Mouse (Mus musculus): ENCODE measurements around the gene Pdzrn3. TPM values are rescaled to one million over a fixed set of nuclear protein-coding genes. Genes with fewer than 3 reads are reported as not detected.

The Pdzrn3 gene
- polyA plus RNA-seq, 1 experiment: 11.2 TPM

- Histone ChIP-seq H3K4me1 (ENCODE audit: control insufficient read depth, insufficient read depth, insufficient read length, low read length) (peaks cover 4% of the 10 kb centered on the region; the same call in 1 of the 2 replicates), H3K4me3 (ENCODE audit: low read depth, low read length) (no peak overlapping the region), H3K27ac (ENCODE audit: insufficient read depth, low read depth, low read length) (no peak overlapping the region), H3K36me3 (ENCODE audit: control insufficient read depth, insufficient read depth, low read length) (no peaks in the 10 kb centered on the region), H3K27me3 (ENCODE audit: control insufficient read depth, insufficient read depth, low read length) (no peaks in the 10 kb centered on the region)
- WGBS: 35% methylated on average over 12 of the region's 12 CpGs
- no peak for TF ChIP-seq POLR2A (IDR thresholded peaks at IDR 0.05; ENCODE audit: low read depth, low read length)
Measured at GRCm38 (mm10) chr6:101293036-101293572, 84.6 kb downstream of the Pdzrn3 start.

- Histone ChIP-seq H3K27me3 (ENCODE audit: control insufficient read depth, insufficient read depth, low read length) (no peaks in the 10 kb centered on the region), H3K27ac (ENCODE audit: insufficient read depth, low read depth, low read length) (no peak overlapping the region), H3K4me1 (ENCODE audit: control insufficient read depth, insufficient read depth, insufficient read length, low read length) (peaks cover 4% of the 10 kb centered on the region; the same call in 1 of the 2 replicates), H3K4me3 (ENCODE audit: low read depth, low read length) (no peak overlapping the region), H3K36me3 (ENCODE audit: control insufficient read depth, insufficient read depth, low read length) (no peaks in the 10 kb centered on the region)
- 68% methylated on average over 2 of the region's 2 CpGs for WGBS
- TF ChIP-seq POLR2A (IDR thresholded peaks at IDR 0.05; ENCODE audit: low read depth, low read length) (no peak), CTCF (IDR thresholded peaks at IDR 0.05; ENCODE audit: extremely low read depth, insufficient read length, insufficient replicate concordance, low read depth, low read length) (no peak)
Measured at GRCm38 (mm10) chr6:101291944-101292343, 85.8 kb downstream of the Pdzrn3 start.

GRCm38 (mm10) chr6:101290160-101290559 is 87.5 kb downstream of the Pdzrn3 start:
- Histone ChIP-seq H3K27ac (ENCODE audit: insufficient read depth, low read depth, low read length) (no peak overlapping the region), H3K4me1 (ENCODE audit: control insufficient read depth, insufficient read depth, insufficient read length, low read length) (peaks cover 4% of the 10 kb centered on the region; the same call in 1 of the 2 replicates), H3K4me3 (ENCODE audit: low read depth, low read length) (no peak overlapping the region), H3K27me3 (ENCODE audit: control insufficient read depth, insufficient read depth, low read length) (no peaks in the 10 kb centered on the region), H3K36me3 (ENCODE audit: control insufficient read depth, insufficient read depth, low read length) (no peaks in the 10 kb centered on the region)
- 48% methylated on average over 2 of the region's 2 CpGs for WGBS
- TF ChIP-seq POLR2A (IDR thresholded peaks at IDR 0.05; ENCODE audit: low read depth, low read length) (no peak), CTCF (IDR thresholded peaks at IDR 0.05; ENCODE audit: extremely low read depth, insufficient read length, insufficient replicate concordance, low read depth, low read length) (no peak)

- WGBS: 81% methylated on average over 4 of the region's 4 CpGs
- H3K27ac ChIP-seq (ENCODE audit: insufficient read depth, low read depth, low read length): no peak overlapping the region
- no peaks in the 10 kb centered on the region for H3K36me3 ChIP-seq (ENCODE audit: control insufficient read depth, insufficient read depth, low read length)
- H3K27me3 ChIP-seq (ENCODE audit: control insufficient read depth, insufficient read depth, low read length): no peaks in the 10 kb centered on the region
- TF ChIP-seq CTCF (IDR thresholded peaks at IDR 0.05; ENCODE audit: extremely low read depth, insufficient read length, insufficient replicate concordance, low read depth, low read length) (no peak), POLR2A (IDR thresholded peaks at IDR 0.05; ENCODE audit: low read depth, low read length) (no peak)
- no peak overlapping the region for H3K4me3 ChIP-seq (ENCODE audit: low read depth, low read length)
- H3K4me1 ChIP-seq (ENCODE audit: control insufficient read depth, insufficient read depth, insufficient read length, low read length): peaks cover 4% of the 10 kb centered on the region; the same call in 1 of the 2 replicates
Measured at GRCm38 (mm10) chr6:101289428-101289827, 88.3 kb downstream of the Pdzrn3 start.

GRCm38 (mm10) chr6:101287566-101288173 is 90.0 kb downstream of the Pdzrn3 start:
- WGBS: 36% methylated on average over 5 of the region's 5 CpGs
- TF ChIP-seq POLR2A (IDR thresholded peaks at IDR 0.05; ENCODE audit: low read depth, low read length) (no peak), CTCF (IDR thresholded peaks at IDR 0.05; ENCODE audit: extremely low read depth, insufficient read length, insufficient replicate concordance, low read depth, low read length) (no peak)
- H3K27ac ChIP-seq (ENCODE audit: insufficient read depth, low read depth, low read length): no peak overlapping the region

GRCm38 (mm10) chr6:101287077-101287476 is 90.6 kb downstream of the Pdzrn3 start:
- 48% methylated on average over 2 of the region's 2 CpGs for WGBS
- H3K36me3 ChIP-seq (ENCODE audit: control insufficient read depth, insufficient read depth, low read length): no peaks in the 10 kb centered on the region
- no peaks in the 10 kb centered on the region for H3K27me3 ChIP-seq (ENCODE audit: control insufficient read depth, insufficient read depth, low read length)
- TF ChIP-seq POLR2A (IDR thresholded peaks at IDR 0.05; ENCODE audit: low read depth, low read length): no peak
- no peak for TF ChIP-seq CTCF (IDR thresholded peaks at IDR 0.05; ENCODE audit: extremely low read depth, insufficient read length, insufficient replicate concordance, low read depth, low read length)
- no peak overlapping the region for H3K4me3 ChIP-seq (ENCODE audit: low read depth, low read length)
- H3K4me1 ChIP-seq (ENCODE audit: control insufficient read depth, insufficient read depth, insufficient read length, low read length): no peaks in the 10 kb centered on the region
- H3K27ac ChIP-seq (ENCODE audit: insufficient read depth, low read depth, low read length): no peak overlapping the region

More at GRCm38 (mm10) chr6:101287566-101288173, 90.0 kb downstream of the Pdzrn3 start:
- H3K4me1 ChIP-seq (ENCODE audit: control insufficient read depth, insufficient read depth, insufficient read length, low read length): no peaks in the 10 kb centered on the region
- no peaks in the 10 kb centered on the region for H3K36me3 ChIP-seq (ENCODE audit: control insufficient read depth, insufficient read depth, low read length)
- H3K27me3 ChIP-seq (ENCODE audit: control insufficient read depth, insufficient read depth, low read length): no peaks in the 10 kb centered on the region
- H3K4me3 ChIP-seq (ENCODE audit: low read depth, low read length): no peak overlapping the region

- Histone ChIP-seq H3K27me3 (ENCODE audit: control insufficient read depth, insufficient read depth, low read length) (no peaks in the 10 kb centered on the region), H3K27ac (ENCODE audit: insufficient read depth, low read depth, low read length) (no peak overlapping the region), H3K36me3 (ENCODE audit: control insufficient read depth, insufficient read depth, low read length) (no peaks in the 10 kb centered on the region), H3K4me1 (ENCODE audit: control insufficient read depth, insufficient read depth, insufficient read length, low read length) (no peaks in the 10 kb centered on the region), H3K4me3 (ENCODE audit: low read depth, low read length) (no peak overlapping the region)
- WGBS: 76% methylated on average over 6 of the region's 6 CpGs
- TF ChIP-seq CTCF (IDR thresholded peaks at IDR 0.05; ENCODE audit: extremely low read depth, insufficient read length, insufficient replicate concordance, low read depth, low read length): no peak
- no peak for TF ChIP-seq POLR2A (IDR thresholded peaks at IDR 0.05; ENCODE audit: low read depth, low read length)
Measured at GRCm38 (mm10) chr6:101284368-101284955, 93.2 kb downstream of the Pdzrn3 start.

All from small intestine, adult 2 months (tissue).